Mouse (Mus musculus): ENCODE measurements at regions not wholly inside any gene's neighbourhood (a gene's known extent, or its start where the extent isn't known, plus 50 kb on each side); places are given as distances from the start of the nearest gene placed in this dataset.

DNA sequence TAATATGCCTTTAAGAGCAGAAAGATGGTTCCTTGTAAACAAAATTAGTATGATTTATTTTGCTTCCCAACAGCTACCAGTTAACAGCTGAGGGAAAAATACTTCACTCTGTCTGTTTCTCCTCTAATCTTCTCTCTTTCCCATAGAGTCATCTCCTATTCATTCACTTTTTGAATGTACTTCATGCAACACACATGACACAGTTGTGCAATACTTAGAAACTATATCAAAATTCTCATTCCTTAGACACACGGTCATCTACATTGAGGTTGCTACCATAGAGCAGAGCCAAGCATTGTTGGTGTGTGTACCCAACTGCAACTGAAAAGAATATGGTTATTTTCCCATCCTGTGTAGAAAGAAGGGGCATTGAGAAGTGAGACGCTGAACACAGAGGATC, 1098.8 kb upstream of the 4930412O13Rik start:
- TF ChIP-seq POLR2A (IDR thresholded peaks at IDR 0.05; ENCODE audit: control insufficient read depth, low read depth, low read length) (no peak), CTCF (IDR thresholded peaks at IDR 0.05; ENCODE audit: control insufficient read depth, insufficient read depth, insufficient replicate concordance, low read depth, low read length) (no peak)

Data from testis, adult 2 months (tissue).